Mouse (Mus musculus) MN1 (cell line): Measurements from ENCODE around the gene B3gat3.
A peak's percentile ranks its signal among the peaks of the same experiment; 100 is the strongest.
"Not testable (repeated sequence)": the region's sequence is repeated elsewhere in the genome, so short reads cannot be mapped to it uniquely, and the experiment has no call there.

Source experiments
- DNase-seq: peaks from one replicate; pipeline ENCODE4 v3.0.0-alpha.2; 2016; ENCODE audit warnings: low spot score

Gene B3gat3

DNA sequence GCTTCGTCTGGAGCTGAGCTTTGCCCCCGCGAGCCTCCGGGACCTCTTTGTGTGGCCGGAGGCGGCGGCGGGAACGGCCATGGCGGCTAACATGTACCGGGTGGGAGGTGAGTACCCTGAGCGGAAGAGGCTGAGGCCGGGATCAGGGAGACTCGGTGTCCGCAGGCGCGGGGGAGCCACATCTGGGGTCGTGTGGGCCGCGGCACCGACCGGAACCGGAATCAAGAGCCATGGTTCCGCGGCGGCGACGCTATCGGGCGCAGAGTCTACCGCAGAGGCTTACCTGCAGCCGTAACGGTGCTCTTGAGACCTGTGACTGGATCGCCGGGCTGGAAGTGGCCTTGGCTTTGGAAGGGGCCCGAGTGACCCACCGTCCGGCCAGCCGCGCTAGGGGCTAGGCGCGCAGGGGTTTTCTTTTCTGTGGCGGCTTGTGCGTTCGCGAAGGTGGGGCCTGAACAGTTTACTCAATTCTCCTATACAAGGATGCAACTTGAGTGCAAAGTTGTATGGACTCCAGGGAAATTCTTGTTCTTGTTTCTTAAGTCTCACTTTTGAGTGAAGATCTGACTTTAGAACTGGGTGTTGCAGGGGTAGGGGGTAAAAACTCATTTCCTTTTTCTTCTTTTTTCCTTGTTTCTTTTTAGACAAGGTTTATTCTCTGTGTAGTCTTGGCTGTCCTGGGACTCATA is 22.2 kb downstream of the B3gat3 start:
- no peak for DNase-seq

GRCm38 (mm10) chr19:8943047-8943446 is 22.9 kb downstream of the B3gat3 start:
- DNase-seq: no peak

- DNase-seq: no peak
Observed at GRCm38 (mm10) chr19:8944062-8944461, 23.9 kb downstream of the B3gat3 start.

- peak; percentile 57 for DNase-seq
Observed at GRCm38 (mm10) chr19:8944750-8945149, 24.6 kb downstream of the B3gat3 start.

DNA sequence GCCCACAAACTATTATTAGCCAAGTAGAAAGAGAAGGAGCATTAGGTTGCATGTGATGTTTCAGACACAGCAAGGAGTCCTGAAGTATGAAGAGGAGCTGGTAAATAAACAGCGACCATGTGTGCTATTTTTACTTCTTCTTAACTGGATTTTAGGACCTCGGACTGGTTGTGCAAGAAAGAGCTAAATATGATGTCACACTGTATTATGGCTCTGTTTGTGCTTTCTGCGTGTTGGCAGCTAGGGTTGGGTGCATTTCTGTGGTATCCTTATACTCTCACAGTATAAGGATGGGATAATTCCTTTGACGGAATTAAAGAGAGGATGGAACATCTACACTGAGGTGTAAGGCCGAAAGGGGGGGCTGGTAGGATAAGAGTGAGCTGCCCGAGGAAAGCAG is 25.1 kb downstream of the B3gat3 start:
- no peak for DNase-seq

DNA sequence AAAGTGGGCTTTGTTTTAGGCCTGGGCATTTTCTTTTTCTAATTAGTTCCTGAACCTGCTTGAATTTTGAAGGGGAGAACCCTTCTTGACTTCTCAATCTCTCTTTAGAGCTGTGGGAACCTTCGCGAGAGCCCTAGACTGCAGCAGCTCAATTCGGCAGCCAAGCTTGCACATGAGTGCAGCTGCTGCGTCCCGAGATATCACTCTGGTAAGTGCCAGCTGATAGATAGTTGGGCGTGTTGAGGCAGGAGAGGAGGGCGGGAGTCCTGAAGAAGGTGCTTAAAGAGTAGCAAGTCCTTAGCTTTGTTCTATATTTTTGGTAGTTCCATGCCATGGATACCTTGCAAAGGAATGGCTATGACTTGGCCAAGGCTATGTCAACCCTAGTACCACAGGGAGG is 26.8 kb downstream of the B3gat3 start:
- no peak for DNase-seq

- no peak for DNase-seq
Observed at GRCm38 (mm10) chr19:8950190-8950589, 30.0 kb downstream of the B3gat3 start.

- no peak for DNase-seq
Observed at GRCm38 (mm10) chr19:8952241-8952640, 32.1 kb downstream of the B3gat3 start.

DNA sequence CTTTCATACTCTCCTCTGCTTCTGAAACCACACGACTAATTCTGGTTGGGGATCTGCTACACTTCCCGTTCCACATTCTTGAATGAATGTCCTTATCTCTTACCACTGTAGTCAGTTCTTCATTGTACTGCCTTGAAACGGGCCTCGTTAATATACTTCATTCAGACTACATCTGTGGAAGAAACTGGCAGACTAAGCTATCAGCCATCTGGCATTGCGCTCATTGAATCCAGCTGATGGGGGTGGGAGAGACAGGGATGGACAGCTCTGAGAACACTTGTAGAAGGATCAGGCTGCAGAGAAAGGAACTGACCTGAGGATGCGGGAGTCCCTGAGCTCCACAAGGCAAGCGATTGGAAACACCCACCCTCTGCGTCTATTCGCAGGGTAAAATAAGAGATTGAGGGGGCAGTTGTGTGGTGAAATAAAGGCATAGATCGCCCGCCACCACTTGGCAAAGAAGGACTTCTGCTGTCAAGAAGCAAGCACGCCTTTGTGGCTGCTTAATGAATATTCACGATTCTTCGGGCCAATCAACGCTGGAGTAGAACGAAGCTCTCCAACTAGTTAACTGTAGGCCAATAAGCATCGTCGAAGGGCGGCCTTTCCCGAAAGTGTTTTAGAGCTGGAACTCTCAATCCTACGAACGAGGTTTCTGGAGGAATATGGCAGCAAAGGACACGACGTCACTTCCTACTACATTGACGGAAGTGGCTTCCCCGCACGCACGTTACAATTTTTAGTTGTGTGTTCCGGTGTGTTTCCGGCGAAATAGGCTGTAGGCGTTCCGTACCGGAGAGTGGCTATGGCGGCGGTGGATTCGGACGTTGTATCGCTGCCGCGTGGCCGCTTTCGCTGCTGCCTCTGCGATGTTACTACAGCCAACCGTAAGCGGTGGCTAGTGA is 33.2 kb downstream of the B3gat3 start, which contains the start of gene Tut1:
Gene Tut1 (plus strand): TSS at position 713 of the 905 bp plus-strand sequence.
- peak; percentile 96 for DNase-seq

DNA sequence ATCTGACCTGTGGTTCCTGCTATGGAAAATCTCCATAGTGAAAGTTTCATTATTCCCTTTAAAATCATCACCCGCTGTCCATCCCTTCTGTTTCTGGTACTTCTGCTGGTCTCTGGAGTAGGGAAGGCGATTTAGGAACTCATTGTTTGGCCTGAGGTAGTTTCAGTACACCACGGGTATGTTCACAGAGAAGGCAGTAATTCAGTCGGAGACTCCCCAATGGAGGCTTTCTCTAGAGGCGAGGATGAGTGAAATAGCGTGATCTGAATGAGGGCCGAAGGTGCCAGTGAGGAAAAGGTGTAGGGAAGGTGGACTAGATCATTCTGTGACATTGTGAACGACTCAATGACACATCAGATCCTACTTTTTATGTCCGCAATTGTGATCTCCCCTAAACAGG is 34.0 kb downstream of the B3gat3 start:
- DNase-seq: no peak

GRCm38 (mm10) chr19:8962256-8962655 is 42.1 kb downstream of the B3gat3 start:
- no peak for DNase-seq

DNA sequence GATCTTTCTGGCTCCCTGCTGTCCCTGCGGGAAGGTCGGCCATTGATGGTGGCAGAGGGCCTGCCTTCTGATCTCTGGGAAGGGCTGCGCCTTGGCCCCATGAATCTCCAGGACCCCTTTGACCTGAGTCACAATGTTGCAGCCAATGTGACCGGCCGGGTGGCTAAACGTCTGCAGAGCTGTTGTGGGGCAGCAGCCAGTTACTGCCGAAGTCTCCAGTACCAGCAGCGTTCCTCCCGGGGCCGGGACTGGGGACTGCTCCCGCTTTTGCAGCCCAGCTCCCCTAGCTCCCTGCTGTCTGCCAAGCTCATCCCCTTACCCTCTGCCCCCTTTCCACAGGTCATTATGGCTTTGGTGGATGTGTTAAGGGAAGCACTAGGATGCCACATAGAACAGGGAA is 44.9 kb downstream of the B3gat3 start:
- no peak for DNase-seq

DNA sequence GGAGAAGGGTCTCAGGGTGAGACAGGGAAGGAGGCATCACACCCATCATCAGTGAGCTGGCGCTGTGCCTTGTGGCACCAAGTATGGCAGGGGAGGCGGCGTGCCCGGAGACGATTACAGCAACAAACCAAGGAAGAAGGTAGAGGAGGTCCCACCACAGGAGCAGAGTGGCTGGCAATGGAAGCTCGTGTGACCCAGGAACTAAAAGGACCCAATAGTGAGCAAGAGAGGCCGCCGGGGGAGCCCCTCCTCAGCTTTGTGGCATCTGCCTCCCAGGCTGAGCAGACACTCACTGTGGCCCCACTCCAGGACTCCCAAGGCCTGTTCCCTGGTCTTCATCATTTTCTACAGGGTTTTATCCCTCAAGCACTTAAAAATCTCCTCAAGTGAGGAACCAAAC is 45.6 kb downstream of the B3gat3 start:
- DNase-seq: no peak

- DNase-seq: no peak
Observed at GRCm38 (mm10) chr19:8966198-8966589, 46.0 kb downstream of the B3gat3 start.

GRCm38 (mm10) chr19:8966590-8967372 is 46.6 kb downstream of the B3gat3 start, which contains the start of gene Eef1g:
Eef1g (plus strand) TSS chr19:8967041.
- peak; percentile 96 for DNase-seq

- no peak for DNase-seq
Observed at GRCm38 (mm10) chr19:8967373-8967743, 47.2 kb downstream of the B3gat3 start.

DNA sequence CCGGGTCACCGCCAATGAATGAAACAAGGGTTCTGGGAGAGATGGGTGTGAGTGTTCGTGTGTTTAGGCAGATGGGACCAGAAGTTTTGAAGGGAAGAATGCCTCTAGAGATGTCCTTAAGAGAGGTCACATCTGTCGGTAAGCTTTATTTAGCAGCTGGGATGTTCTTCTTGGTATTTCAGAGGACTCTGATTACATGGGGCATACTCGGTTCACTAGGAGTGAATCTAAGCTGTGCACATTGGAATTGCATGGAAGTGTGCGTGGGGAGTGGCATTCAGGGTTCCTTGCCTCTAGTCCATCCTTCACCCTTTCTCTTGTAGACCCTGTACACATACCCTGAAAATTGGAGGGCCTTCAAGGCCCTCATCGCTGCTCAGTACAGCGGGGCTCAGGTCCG is 47.7 kb downstream of the B3gat3 start:
- DNase-seq: no peak

- DNase-seq: not testable (repeated sequence)
Observed at GRCm38 (mm10) chr19:8972491-8972890, 52.3 kb downstream of the B3gat3 start.

DNA sequence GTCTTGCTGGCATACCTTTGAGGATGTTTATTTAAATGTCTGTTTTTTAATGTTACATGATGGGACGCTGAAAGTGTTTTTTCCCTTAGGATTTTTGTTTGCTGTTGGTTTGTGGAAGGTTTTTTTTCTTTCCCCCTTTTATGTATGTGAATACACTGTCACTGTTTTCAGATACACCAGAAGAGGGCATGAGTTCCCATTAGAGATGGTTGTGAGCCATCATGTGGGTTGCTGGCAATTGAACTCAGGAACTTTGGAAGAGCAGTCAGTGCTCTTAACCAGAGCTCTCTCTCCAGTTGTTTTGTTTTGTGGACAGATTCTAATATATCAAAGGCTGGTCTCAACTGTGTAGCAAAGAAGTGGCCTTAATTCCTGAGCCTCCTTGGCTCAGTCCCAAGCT is 54.5 kb downstream of the B3gat3 start:
- DNase-seq: no peak

- DNase-seq: no peak
Observed at GRCm38 (mm10) chr19:8975491-8975890, 55.3 kb downstream of the B3gat3 start.

DNA sequence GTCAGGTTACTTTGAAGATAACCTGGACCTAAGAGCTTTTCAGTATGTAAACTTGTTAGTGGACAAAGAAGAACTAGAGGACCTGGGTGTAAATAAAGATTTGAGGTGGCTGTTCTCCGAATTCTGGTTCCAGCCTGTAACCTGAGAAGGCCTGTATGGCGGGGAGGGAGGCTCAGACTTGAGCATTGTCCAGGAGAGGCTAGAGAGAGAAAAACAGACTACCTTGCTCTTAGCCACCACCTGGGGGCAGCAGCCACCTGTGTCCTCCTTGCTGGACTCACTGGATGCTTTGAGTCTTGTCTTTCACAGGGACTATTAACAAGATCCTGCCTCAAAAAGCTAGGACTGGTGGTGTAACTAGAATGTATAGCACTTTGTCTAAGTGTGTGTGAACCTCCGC is 56.4 kb downstream of the B3gat3 start:
- DNase-seq: peak; percentile 78
